Mouse (Mus musculus): ENCODE data around the gene Pdcd6. TPM values are rescaled to one million over a fixed set of nuclear protein-coding genes. Genes with fewer than 3 reads are reported as not detected.

Gene Pdcd6
- total RNA-seq (2021) = 10 to 100 TPM; 79.6 to 79.7 TPM
- long read RNA-seq, experiment 1, transcript Pdcd6-203 (6 exons, 1,376 nt) = minor isoform, 32 of 100 reads
- long read RNA-seq, experiment 1, transcript Pdcd6-201 (6 exons, 1,131 nt) = major isoform, 58 of 100 reads
- long read RNA-seq, experiment 1, partial matches to known transcripts = 2 of 100 reads
- long read RNA-seq, experiment 1, other reads (novel, unspliced or antisense) = 6 of 100 reads
- long read RNA-seq, experiment 2, transcript Pdcd6-201 (6 exons, 1,131 nt) = major isoform, 52 of 87 reads
- long read RNA-seq, experiment 2, transcript Pdcd6-203 (6 exons, 1,376 nt) = minor isoform, 23 of 87 reads
- long read RNA-seq, experiment 2, partial matches to known transcripts = 2 of 87 reads
- long read RNA-seq, experiment 2, other reads (novel, unspliced or antisense) = 9 of 87 reads

DNA sequence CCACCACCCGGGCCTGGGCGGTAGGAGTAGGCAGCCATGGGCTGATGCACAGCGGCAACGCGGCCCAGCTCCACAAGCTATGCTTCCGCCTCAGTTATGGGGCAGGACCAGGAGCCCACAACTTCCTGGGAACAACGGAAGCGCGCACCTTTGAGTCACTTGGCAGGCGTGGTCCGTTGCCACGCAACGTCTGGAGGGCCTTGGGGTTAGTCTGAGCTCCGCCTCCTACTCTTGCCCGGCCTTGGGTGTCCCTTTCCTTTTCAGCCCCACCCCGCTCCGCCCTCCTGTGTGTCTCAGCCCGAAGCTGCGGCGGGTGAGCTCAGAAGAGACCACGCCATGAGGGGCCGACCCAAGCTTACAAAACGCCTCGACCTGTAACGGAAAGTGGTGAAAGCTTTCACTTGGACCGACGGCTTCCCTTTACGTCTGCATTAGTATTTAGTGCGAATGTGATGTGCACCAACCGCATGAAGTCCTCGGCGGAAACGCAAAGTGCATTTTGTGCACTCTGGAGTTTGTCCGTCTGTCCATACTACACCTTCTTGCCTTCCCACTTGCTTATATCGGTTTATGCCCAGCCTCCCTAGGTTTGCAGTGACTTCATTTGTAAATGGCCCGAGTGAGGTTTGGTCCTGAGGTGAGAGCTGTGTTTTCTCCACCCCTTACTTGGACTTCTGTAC is at the start of gene Pdcd6:
Gene Pdcd6 (minus strand): TSS at position 411 of the 680 bp plus-strand sequence.
- DNase-seq (ENCODE audit: low spot score in 2 of 2) = peak; percentile 87 to 92

DNA sequence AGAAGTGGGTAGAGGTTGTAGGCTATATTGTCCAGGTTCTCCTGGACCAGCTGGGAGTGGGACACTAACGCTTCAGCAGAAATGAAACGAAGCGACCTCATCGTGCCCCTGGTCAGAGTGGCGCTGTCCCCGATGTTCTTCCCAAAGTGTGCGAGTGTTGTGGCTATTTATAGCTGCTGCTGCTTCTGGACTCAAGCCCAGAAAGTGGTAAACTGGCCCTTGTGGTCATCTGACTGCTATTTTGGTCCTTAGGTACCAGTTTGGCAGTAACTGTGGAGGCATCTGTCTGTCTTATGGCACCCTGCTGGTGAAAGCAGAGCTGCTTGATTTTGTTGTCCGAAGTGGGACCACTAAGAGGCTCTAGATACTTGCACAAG is 46.5 kb upstream of the Pdcd6 start, which contains the start of gene Lrrc14b:
Gene Lrrc14b (minus strand): TSS at position 147 of the 377 bp plus-strand sequence.
- no peak for DNase-seq (ENCODE audit: low spot score in 2 of 2)

DNA sequence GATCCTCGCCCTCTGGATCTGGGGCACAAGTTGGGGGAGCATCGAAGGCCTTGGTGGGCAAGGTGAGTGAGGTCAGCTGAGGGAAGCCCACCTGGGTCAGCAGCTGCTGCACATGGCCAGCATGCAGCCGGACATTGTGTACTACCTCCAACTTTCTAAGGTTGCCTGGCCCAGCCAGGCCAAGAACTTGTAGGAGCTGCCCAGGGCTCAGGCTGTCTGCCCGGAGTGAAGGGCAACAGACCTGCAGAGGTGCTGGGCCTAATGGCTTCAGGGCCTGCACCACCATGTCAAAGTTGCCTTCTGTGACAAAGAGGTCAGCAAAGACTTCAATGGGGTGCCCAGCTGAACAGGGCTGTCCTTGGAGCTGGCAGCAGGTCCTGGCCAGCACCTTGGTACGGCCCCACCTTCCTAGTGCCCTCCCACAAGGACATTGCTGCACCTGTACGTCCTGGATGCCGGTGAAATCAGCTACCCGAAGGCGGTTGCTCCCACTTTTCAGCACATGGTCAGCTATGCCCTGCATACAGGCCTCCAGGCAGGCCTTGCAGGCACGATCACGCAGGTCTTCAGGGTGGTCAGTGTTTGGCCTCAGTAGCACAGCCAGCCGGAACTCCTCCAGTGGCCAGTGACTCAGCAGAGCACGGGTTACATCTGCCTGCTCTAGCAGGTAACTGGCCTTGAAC is 45.9 kb upstream of the Pdcd6 start:
- DNase-seq (ENCODE audit: low spot score in 2 of 2) = no peak

DNA sequence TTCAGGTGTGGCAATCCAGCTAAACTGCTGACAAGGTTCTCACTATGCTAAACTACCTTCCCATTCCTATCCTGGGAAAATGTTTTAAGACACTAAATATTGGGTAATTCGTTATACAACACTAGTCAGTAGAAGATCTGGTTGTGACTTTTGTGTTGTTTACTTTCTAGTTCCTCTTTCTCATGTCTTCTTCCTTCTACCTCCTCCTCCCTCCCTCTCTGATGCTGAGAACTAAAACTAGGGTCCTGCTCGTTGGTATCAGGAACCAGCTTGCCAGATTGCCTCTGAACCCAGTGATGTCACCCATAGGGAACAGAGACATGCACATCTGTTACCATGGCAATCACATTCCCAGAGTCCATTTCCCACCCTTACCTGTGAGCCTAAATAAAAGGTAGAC is 44.8 kb upstream of the Pdcd6 start:
- no peak for DNase-seq (ENCODE audit: low spot score in 2 of 2)

DNA sequence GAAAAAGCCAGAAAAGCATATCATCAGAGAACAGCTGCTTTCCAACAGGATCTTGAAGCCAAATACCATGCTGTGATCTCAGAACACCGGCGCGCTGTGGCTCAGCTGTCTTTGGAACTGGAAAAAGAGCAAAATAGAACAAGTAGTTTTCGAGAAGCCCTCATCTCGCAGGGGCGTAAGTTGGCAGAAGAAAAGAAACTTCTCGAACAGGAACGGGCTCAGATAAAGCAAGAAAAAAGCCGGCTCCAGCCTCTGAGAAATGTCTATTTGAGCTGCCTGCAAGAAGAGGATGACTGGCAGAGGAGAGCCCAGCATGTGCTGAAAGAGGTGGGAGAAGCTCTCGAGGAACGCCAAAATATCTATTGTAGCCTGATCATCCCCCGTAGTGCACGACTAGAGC is 39.1 kb upstream of the Pdcd6 start:
- peak; percentile 4 to 28 for DNase-seq (ENCODE audit: low spot score in 2 of 2)

DNA sequence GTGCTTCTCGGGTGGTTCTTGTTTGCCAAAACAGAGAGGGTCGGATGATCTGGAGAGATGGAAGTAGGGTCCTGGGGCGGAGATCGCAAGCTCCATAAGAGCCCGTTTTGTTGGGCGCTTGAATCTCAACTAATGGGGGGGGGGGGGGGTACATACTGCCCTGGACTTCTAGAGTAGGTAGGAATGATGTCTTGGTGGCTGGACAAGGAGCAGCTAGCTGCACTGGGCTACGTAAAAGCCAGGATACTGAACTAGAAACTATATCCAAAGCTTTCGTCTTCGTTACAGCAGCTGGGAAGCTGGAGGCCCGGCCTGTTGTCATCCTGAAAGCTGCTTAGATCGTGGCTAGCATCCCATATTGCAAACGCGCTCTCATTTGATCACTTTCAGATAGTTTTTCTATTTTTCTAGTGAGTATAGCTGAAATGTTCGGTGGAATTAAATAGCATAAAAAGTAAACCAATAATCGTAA is 33.1 kb upstream of the Pdcd6 start:
- DNase-seq (ENCODE audit: low spot score in 2 of 2) = no peak

DNA sequence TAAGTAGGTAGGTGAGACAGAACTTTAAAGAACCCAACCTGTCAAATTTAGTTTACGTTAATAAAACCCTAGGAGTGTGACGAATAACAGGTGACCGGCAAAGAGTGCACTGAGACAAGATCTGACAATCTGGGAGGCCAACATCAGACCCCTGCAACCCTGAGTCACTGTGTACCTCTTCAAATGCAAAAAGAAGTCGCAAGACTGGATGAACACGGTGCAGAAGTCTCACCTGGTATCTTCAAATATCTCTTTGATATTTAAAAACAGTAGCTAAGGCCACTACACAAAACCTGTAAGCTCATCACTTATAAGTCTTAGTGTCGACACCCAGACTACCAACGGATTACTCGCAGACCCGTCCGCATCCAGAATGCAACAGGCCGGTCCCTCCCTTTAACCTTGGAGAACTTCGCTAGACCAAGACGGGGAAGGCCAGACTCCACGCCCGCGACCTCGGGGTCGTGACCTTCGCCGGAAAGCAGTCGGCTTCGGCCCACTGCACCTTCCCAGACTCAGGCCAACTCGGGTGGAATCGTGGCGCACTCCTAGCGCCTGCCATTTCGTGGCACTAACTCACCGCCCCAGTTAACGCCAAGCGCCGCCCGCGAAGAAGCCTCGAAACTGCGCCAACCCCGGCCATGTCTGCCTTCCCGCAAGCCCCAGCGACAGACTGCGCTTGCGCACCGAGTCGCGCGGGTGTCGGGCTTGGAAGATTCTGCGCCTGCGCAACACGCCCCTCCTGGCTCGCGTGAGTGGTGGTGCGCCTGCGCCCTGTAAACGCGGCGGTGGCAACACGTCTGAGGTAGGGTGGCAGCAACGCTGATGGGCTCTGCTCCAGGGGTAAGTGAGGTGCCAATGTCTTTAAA is 32.4 kb upstream of the Pdcd6 start, which contains the start of the genes Sdha and Ccdc127:
Gene Sdha (minus strand): TSS at position 715 of the 869 bp plus-strand sequence.
Gene Ccdc127 (plus strand): TSS at position 744 of the 869 bp plus-strand sequence.
- DNase-seq (ENCODE audit: low spot score in 2 of 2) = peak; percentile 95 to 97

DNA sequence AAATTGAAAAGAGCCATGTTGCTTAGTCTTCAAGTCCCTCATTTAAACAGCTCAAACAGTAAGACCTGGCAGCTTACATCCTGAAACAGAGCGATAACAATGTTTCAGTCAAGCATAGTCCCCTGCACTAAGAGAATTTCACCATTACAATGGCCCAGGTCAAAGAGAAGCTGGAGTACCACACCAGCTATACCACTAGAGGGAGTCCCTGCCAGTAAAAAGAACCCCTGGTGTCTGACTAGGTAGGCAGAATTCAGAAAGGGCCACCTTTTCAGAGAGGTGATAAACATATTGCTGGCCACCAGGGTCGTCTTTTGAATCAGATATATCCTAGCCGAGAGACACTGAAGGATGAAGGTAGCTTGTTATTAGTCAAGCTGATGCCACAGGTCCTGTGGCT is 23.7 kb upstream of the Pdcd6 start:
- no peak for DNase-seq (ENCODE audit: low spot score in 2 of 2)

DNA sequence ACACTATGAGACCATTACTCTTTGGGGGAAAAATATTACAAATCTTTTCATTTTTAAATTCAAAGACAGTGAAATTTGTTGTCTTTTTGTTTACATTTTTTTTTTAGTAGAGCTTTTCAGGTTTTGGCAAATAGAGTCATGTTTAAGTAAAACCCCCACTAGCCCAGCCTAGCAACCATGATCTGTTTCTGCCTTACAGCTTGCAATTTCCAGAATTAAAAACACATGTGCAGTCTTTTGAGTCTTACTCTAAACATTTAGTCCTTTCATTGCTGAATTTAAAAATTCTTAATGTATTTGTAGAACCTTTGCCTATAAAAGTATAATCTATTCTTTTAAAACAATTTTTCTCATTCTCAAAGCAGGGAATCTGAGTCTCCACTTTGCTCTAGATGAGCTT is 11.9 kb upstream of the Pdcd6 start:
- DNase-seq (ENCODE audit: low spot score in 2 of 2) = no peak

DNA sequence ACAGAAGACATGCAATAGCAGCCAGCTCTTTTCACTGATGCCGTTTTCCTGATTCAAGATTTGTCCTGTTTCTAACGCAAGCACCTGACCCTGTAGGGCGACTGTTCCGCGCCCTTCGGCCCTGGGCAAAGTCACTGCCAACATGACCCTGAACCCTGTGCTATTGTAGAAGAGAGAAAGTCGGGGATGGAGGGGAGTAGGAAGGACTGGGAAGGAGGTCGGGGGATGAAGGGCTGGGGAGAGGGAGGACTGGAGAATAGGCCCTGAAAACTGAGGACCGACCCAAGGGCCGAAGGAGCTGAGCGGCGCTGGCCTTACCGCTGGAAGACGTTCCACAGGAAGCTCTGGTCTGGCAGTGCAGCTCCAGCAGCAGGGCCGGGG is 601 bp downstream of the Pdcd6 start:
- DNase-seq (ENCODE audit: low spot score in 2 of 2) = no peak

DNA sequence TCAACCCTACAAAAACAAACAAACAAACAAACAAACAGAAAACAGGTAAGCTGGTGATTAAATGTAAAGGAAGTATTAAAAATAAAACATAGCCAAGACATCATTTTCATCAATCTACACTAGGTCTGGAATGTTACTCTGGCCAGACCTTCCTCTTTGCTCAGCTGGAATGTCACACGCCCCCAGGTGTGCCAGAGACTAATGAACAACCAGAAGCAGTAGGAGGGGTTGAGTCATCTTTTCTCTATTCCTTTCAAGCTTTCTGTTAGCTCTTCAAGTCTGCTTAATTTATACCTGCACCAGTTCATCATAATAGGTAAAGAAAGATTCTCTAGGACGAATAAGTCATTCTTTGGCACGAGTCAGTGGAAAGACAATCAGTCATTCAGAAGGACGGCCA is 994 bp downstream of the Pdcd6 start:
- DNase-seq (ENCODE audit: low spot score in 2 of 2) = no peak

DNA sequence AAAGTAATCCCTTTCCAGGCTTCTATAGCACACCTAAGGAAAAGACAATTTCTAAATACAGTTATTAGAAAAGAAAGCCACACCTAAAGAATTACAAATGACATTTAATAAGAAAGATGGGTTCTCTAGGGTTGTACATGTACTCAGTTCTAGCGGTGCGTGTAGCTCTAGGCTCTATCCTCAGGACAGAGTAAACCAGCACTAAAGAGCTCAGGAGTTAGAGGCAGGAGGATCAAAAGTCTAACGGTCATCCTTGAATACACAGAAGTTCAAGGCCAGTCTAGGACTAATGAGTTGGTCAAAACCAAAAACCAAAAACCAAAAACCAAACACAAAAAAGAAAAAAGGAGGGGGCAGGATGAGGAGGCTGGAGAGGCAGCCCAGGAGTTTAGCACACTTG is 2.8 kb downstream of the Pdcd6 start:
- no peak for DNase-seq (ENCODE audit: low spot score in 2 of 2)

DNA sequence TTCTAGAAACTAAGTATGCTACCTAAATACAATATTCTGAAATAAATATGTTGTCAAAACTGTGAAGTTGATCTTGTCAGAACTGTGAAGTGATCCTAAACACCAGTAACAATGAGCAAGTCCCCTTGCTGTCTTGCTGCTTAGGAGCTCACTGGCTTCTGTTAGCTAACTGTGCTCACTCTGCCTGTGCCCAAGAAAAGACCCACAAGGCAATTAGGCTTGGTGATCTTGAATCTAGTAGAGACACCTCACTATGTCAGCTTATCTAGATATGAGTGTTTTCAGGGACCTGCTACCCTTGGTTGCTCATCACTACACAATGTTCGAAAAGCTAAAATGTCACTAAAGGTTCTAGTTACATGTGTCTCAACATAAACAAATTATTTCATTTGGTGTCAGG is 11.6 kb downstream of the Pdcd6 start:
- DNase-seq (ENCODE audit: low spot score in 2 of 2) = no peak

DNA sequence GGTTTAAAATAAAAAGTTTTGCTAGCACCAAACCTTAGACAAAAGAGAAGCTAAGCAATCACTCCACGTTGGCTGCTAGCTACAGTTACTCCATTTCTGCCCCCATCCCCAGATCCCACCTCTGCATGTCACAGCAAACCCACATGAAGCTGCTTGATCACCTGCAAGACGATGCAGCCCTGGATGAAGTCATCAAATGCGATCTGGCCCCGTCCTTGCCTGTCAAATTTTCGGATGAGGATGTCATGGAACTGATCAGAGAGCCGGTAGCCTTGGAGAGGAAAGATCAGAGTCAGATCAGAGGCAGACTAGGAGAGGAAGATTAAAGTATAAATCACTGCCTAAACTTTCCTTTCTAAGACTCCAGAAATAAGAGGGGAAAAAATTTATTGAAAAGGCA is 12.0 kb downstream of the Pdcd6 start:
- DNase-seq (ENCODE audit: low spot score in 2 of 2) = no peak

DNA sequence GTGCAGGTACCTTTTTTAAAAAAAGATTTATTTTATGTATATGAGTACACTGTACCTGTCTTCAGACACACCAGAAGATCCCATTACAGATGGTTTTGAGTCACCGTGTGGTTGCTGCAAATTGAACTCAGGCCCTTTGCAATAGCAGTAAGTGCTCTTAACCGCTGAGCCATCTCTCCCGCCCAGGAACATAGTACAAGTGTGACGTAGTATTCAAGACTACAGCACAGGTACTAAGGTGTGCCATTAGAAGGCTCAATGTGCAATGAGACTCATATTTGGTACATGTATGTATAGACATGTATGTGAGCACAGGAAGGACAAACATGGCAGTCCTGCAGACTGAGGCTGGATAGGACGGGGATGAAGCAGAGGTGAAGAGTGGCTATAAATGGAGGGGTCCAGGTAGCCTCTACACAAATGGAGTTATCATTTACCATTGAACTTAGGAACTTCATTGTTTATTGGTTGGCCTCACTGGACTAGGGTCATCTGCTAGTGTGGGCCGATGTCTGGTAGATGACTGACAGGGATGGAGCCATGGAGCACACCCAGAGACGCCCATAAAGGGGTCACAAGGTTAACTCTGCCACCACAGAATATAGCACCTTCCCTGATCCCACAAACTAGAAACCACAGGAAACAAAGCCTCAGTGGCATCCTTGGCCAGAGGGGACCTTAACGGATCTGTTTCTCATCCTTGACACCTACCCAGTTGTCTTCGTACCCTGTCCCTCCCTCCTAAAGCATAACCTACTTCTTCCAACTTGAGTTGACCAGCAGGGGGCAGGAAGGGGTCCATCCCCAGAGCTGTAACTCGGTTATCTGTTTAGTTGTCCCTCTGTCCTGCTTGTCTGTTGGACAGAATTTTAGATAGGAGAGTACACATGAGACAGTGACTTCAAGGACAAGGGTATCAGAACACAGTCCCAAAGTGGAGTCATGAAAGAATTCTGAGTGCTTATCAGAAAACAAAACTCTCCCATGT is 15.0 kb downstream of the Pdcd6 start:
- no peak for DNase-seq (ENCODE audit: low spot score in 2 of 2)

DNA sequence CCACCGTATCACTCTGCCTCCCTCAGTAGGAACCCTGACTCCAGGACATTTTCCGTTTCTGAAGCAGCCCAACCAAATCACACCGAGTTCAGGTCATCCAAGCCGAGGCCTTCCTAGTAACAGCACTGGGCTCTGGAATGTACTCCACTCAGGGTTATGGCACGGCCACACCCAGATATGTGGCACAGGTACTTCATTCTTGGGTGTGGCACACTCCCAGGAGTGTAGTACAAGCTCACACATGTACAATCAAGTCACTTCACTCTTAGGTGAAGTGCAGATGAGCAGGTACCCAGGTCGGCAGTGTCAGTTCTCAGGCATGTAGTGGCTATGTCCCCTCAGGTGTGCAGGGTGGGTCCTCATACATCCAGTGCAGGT is 15.8 kb downstream of the Pdcd6 start:
- no peak for DNase-seq (ENCODE audit: low spot score in 2 of 2)

DNA sequence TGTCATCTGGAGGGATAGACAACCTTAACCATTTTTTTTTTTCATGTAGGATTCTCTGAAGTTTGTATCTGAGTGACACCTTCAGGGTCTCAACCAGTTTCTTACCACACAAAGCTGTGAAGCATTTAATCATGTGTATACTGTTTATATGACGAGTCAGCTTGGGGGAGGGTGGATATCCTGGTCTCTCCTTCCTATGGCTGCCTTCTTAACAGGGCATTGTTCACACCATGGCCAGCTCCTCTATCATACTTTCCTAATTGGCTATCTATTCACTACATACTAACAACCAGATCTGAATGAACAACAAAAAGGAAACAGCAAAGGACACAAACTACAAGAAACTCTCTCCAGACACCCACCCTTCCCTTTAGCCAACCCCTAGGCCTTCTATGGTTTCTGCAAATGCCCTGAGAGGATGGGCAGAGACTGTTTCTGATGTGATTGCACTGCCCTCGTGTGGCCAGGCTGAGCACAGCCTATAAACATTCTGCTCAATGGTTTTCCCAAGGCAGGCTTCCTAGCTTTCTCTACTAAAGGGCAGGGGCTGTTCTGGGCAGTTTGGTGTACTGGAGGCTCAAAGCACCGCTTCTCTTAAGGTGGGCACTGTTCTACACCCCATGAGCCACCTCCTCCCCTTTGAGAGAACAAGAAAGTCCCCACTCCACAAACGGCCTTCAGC is 16.3 kb downstream of the Pdcd6 start:
- peak; percentile 68 to 79 for DNase-seq (ENCODE audit: low spot score in 2 of 2)

DNA sequence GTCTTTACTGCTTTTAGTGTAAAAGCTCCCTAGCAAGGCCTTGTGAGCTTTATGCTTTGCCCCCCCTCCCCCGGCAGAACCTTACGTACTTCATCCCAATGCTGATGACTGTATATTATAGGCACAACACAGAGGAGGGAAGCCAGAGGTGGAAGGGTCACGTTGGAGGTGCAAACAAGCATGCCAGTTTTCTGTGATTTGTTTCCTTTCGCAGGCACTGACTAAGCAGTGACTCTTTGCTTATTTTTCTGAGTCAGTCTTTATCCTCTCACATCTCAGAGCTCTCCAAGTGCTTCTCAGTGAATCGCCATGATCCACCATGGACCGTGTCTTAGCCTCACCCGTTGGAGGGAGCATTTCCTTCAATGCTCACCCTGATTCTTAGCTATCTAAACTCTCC is 21.0 kb downstream of the Pdcd6 start:
- no peak for DNase-seq (ENCODE audit: low spot score in 2 of 2)

DNA sequence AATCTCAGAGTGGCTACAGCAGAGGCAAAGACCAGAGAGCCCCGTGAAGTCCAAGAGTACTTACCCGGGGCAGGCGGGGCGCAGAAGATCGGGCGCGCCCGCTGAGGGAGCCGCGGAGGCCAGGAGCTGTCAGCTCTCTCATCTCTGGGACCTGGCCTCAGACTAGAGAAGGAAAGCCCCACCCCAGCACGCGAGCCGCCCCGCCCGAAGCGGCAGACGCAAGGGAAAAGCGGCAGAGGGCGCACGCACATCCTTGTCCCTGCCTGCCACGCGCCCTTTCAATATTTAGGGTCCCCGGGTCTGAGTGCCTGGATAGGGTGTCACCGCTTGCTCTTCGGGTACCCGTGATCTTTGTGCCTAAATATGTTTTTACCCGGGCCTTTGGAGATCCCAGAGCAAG is 25.2 kb downstream of the Pdcd6 start, which contains the start of gene Ahrr:
Gene Ahrr (minus strand): TSS at position 165 of the 400 bp plus-strand sequence.
- DNase-seq (ENCODE audit: low spot score in 2 of 2) = peak; percentile 52 to 58
